Mouse (Mus musculus) frontal cortex, postnatal 14 days (tissue): ENCODE results near the gene Ikbkg.
"Not testable (repeated sequence)": the region's sequence is repeated elsewhere in the genome, so short reads cannot be mapped to it uniquely, and the experiment has no call there.

Experiments
- DNase-seq, 2 experiments: peaks; one replicate each; pipeline ENCODE4 v3.0.0; 2022; ENCODE audit warnings: low spot score in 2 of 2

Ikbkg gene

GRCm38 (mm10) chrX:74451157-74451912 lies 58.2 kb downstream of the Ikbkg start:
- DNase-seq = no peak

GRCm38 (mm10) chrX:74452773-74453172 lies 59.7 kb downstream of the Ikbkg start:
- DNase-seq = no peak

- DNase-seq = not testable (repeated sequence)
These were observed 88.3 kb downstream of the Ikbkg start, which contains the start of gene Gm6880 for GRCm38 (mm10) chrX:74481349-74481885. Gene Gm6880, minus strand, starts transcription at chrX:74481399.

GRCm38 (mm10) chrX:74497131-74497530 lies 104.0 kb downstream of the Ikbkg start:
- no peak for DNase-seq
